Mouse (Mus musculus) retina, embryonic 14.5 days (tissue): ENCODE results near the gene Hes2.

Experiments used
- DNase-seq: peaks from one replicate; pipeline ENCODE4 v3.0.0-alpha.2; 2015; ENCODE audit warnings: low spot score

Hes2 gene

DNA sequence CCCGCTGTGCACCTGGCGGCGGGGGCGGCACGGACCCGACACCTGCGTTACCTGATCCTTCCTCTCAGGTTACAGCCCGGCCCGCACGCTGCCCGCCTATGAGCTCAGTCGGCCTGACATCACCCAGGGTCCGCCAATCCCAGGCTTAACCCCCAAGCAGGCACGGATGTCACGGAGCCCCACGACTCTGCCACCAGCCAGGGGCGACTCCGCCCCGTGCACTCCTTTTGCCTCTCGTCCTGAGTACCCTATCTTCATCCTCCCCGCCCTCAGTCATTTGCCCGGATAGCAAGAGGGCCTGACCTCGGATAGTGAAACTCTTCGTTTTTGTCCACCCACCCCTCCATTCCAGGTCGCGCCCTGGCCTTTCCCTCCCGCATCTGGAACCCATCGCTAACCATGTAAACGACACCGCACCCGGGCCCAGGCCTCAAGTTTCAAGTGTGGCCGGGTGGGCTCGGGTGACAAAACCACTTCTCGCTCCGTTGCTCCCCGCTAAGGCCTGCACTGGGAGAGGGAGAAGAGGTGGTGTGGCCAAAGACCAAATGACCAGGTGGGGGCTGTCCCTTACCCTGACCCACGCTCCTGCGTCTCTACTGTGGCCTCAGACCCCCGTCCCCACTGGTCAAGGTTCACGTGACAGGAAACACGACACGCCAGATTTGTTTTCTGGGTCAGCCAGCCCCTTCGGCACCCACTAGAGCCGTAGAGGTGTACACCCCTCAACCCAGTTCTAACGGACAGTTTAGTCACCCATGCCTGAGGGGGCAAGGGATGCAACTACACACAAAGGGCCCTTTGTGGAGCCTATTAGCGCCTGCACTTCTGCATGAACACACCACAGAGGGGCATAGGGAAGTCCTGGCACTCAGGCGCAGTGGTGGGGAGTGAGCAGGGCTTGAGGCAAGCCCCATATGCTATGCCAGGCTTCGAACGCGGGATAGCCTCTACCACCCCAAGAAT lies 26.6 kb upstream of the Hes2 start:
- DNase-seq, result peak; percentile 82

DNA sequence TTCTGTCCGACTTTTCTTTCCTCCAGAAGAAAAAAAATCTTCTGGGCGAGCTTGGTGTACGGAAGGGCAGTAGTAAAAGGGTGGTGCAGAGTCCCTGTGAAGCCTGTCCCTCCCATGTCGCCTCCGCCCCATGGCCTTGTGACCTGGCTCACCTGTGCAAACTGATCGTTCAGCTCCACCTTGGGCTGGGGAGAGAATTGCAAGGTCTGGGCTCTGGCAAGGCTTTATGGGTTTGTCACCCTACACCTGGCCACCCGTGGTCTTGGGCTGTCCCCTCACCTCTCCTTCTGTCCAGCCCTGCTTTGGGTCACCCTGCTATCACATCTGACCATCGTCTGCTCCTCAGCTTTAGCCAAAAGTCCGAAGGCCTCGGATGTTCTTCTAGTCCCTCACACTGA lies 25.9 kb upstream of the Hes2 start:
- no peak for DNase-seq

DNA sequence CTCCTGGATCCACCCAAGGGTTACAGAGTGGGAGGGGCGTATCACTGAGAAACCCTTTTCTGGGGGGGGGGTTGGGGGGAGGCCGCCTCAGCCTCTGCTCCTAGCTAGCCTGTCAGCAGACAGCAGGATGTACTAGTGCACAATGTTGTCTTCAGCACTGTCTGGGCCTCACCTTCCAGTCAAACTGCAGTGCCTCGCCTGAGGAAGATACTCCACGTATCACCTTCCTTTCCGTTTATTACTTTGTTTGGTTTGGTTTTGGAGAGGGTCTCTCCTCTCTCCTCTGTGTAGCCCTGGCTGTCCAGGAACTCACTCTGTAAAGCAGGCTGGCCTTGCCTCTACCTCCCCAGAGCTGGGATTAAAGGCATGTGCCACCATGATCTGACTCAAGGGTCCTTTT lies 25.5 kb upstream of the Hes2 start:
- DNase-seq, result no peak

DNA sequence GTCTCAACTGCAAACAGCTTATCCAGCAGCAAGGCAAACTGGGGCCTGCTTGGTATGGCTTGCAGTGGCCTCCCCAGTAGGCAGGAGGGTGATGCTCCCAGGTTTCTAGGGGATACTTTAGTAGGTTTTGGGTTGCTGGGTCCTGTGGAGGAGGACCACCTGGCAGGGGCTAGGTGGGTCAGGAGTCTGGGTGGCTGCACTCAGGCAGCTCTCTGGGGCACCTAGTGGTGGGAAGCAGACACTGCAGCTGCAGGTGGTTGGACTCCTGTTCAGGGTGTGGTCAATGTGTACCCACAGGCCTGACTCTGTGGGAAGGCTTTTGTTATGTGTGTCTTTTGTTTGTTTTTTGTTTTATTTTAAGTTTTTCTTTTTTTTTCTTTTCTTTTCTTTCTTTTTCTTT lies 24.2 kb upstream of the Hes2 start:
- DNase-seq, result peak; percentile 75

DNA sequence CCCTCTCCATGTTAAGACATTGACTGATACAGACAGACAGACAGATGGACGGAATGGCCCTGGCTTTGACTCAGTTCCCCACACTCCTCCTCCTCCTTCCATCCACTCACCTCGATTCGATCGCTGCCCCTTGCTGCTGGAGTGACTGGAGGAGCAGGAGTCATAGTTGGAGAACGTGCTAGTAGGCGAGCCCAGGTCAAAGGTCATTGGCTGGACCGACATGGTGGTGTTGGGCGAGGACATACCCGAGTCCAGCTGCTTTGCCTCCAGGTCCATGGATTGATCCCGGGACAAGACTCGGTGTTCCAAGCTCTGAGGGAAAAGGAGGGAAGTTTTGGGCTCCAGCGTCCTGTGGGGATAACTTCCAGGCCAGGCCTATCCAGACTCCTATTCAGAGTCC lies 23.3 kb upstream of the Hes2 start:
- no peak for DNase-seq

DNA sequence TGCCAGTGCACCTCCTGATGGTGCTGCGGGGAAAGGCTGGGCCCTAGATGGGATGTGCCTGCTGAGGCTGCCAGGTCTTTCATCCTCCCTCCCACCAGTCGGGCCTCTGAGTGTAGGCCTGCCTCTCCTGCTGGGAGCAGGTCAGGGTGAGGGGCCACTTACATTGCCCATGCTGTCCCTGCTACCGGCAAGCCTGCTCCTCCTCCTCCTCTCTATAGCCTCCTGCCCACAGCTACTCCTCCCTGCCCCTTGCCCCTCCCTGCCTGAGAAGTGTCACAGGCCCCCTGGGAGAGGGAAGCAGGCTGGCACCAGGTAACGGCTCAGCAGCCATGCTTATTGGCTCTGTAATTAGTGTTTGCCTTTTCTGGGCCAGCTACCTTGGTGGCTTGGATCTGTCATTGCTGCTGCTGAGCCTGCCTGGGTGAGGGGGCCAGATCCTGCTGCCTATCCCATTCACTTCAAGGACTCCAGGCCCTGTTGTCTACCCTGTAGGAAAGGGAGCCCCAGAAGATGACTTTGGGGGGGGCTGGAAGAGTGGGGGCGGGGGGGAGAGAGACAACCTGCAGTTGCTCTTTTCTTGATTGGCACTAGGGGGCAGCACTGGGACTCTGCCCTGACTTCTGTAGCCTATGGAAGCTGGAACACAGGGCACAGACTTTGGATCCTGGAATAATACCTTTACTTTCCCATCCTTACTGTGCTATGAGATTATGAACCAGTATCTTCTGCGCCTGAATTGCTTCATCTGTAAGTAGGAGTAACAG lies 22.4 kb upstream of the Hes2 start:
- DNase-seq, result peak; percentile 77

DNA sequence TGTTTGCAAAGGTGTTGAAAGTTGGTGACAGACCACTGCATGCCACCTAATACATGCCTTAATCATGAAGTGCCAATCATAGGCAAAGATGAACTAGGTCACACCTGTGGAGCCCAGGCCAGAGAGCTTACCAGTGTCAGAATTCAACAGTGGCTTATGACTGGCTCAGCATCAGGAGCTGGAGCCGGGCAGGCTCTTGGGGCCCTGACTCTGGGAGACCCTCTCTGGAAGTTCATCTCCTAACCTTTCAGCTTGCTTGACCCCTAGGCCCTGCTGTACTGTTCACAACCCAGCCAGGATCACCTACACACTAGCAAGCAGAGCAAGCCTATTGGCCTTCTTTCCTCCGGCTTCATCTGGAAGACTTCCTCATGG lies 21.8 kb upstream of the Hes2 start:
- no peak for DNase-seq

DNA sequence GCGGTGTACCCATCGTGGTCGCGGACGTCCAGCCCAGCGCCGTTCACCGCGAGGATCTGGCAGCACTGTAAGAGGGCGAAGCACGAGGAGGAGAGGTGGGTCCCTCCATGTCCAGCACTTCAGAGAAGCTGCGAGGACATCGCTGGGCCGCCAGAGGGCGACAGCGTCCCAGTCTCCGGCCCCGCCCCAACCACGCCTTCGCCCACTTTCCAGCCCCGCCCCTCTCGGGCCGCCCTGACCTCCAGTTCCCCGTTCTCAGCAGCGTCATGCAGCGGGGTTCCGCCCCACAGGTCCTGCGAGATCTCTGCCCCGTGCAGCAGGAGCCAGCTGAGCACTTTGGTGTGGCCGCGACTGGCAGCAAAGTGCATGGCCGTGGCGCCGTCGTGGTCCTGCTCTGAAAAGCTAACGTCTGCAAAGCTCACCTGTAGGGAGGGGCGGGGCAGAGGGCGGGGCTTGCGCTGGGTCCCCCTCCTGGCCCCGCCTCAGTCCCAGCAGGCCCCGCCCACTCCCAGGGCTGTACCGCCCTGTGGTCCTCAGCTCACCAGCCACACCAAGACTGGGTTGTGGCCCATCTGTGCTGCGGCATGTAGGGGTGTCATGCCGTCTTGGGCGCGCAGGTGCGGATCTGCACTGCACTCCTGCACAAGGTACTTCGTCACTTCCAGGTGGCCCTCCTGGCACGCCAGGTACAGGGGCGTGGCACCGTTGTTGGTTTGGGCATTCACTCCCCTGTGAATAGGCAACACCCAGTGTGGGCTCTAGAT lies 20.0 kb upstream of the Hes2 start:
- DNase-seq, result peak; percentile 96

DNA sequence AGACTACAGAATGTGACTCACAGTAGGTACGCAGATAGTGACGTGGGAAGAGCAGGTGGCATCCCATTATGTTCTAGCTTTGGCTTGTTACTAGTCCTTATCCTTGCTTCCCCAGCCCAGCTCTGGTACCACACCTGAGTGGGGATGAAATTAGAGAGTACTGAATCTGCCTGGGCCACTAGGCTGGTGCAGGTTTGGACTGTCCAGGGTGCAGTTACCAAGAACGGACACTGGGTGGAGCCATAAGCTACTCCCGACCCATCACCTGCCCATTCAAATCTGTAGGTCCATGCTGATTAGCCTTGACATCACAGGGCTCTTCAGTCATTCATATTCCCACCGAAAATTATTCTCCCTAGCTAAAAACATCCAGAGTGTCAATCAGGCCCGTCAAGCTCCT lies 18.2 kb upstream of the Hes2 start:
- peak; percentile 81 for DNase-seq

DNA sequence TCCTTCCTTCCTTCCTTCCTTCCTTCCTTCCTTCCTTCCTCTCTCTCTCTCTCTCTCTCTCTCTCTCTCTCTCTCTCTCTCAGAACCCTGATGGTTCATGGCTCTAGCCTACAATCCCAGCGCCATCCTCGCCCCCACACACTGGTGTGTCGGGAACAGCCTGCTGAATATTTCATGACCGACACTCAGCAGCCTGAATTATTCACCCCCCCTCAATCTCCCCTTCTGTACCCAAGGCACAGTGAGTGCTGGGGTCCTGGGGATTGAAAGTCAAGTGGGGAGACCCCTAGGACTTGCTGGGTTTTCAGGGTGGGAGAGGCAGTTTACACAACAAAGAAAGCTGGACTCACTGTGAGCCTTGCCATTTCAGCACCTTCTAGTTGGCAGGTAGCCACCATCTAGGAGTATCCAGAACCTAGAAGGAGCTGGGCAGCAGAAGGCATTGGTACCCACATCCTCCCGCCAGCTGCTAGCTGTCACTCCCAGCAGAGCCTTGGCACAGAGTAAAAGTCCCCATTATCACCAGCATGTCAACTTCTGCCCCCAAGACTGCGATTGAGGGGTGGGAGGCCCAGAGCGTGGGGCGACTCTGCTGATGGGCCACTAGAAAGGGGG lies 17.0 kb upstream of the Hes2 start:
- no peak for DNase-seq

DNA sequence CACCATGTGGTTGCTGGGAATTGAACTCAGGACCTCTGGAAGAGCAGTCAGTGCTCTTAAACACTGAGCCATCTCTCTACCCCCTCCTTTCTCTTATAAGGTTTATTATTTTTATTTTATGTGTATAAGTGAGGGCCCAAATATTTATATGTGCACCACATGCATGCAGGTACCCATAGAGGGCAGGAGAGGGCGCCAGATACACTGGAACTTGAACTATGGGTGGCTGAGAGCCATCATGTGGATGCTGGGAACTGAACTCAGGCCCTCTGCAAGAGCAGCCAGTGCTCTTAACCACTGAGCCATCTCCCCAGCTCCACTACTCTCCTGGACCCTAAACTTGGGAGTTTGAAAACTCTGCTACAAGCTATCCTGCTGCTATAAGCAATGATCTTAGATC lies 15.0 kb upstream of the Hes2 start:
- DNase-seq, result no peak

DNA sequence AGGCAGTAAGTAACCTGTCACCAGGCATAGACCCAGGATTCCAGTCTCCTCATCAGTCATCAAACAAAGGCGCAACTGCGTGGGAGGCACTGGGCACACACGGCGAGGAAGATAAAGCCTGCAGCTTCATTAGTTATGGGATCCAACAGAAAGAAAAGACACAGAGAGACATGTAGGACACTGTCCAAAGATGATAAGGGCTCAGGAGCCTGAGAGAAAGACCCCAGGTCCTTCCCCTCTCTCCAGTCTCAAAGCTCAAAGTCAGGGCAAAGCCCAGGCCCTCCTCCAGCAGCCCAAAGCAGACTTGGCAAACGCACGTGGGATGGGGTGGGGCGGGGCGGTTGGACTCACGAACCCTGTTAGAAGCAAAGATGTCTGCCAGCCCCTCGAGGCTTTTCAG lies 13.2 kb upstream of the Hes2 start:
- DNase-seq, result no peak

DNA sequence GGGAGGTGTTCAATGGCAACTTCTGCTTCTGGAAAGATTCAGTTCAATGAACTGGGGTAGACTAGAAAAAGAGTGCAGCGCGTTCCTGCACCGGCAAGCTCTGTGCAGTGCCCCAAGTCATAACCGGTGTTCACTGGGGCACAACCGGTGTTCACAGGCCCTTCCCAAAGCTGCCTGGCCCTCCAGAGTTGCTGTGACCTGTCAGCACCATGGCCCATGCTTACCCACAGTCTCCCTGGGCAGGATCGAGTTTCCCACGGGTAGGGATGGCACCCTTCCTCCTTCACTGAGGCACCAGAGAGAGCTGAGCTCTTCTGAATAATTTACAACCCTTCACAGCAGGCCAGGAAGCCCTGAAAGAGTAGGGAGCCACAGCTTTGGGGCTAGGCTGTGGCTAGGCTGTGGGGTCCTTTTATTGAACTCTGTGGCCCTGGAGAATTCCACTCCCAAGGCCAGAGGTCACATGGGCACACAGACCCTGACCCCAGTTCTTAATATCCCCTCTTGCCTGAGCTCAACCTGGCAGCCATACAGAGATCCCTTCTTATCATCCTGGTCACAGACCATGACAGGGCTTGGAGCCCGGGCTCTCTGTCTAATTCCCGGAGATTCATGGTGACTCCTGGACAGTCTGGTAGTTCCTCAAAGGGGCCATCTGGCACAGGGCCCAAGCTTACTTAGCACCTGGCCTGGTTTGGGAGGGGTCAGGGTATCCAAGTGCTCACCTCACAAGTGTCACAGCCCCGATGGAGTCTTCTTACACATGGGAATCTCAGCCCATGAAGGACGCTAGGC lies 12.4 kb upstream of the Hes2 start:
- no peak for DNase-seq

DNA sequence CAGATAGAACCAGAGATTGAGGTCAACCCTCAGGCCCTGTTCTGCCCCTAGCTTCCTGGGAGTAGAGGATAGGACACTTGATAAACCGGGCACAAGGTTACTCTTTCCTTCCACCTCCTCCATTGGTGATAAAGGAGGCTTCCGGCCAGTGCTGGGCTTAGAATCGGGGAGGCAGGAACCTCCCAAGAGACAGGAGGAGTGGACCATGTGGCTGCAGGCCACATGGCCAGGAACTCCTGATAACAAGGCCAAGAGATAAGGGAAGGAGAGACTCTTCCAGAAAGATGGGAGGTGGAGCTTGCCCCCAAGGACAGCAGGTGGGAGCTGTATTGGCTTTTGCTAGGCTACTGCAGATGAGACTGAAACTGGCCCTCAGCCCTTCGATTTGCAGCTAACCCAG lies 8.1 kb upstream of the Hes2 start:
- DNase-seq, result no peak

DNA sequence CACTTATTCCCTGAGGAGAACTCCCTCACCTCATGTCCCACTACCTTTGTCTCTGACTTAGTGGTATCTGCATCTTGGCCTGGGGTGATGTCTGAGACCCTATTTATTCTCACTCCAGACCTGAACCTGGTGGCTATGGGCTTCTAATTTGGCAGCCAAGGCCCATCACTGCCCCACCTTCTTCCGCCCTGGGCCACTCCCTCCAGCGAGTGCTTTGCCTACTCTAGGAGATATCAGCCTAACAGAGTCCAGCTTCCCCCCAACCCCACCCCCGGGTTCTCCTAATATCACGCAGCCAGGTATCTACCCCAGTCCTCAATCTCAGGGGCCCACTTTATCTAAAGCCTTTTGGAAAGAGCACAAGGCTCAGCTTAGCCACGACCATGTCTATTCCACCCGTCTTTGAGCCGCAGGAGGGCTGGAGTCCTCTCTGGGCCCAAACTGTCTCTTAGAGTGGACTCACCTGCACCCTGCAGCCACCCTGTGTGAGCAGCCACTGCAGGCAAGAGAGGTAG lies 7.2 kb upstream of the Hes2 start:
- DNase-seq, result no peak

DNA sequence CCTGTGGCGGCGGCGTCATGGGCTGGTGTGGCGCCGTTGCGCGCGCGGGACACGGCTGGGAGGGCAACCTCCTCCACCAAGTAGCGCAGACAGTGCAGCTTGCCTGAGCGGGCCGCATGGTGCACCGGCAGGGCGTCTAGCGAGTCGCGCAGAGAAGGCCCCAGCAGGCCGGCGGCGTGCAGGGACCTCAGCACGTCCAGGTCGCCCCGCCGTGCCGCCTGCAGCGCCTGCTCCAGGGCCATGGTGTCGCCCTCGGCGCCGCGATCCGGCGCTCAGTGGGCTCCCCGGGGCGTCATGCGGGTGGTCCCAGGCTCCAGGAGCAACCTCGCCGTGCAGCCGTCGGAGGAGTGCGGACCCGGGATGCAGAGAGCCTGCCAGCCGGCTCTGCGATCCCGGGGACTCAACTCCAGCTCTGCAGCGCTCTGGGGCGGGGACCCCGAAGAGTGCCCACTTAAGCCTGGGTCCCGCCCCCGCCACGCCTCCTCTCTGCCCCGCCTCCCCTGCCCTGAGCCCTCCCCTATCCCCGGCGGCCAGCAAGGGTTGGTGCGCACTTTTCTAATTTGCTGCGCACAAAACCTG lies 6.6 kb upstream of the Hes2 start, which contains the start of gene Espn:
Gene Espn, minus strand, starts transcription at position 406 of the 579 bp plus-strand sequence.
- DNase-seq, result peak; percentile 74

DNA sequence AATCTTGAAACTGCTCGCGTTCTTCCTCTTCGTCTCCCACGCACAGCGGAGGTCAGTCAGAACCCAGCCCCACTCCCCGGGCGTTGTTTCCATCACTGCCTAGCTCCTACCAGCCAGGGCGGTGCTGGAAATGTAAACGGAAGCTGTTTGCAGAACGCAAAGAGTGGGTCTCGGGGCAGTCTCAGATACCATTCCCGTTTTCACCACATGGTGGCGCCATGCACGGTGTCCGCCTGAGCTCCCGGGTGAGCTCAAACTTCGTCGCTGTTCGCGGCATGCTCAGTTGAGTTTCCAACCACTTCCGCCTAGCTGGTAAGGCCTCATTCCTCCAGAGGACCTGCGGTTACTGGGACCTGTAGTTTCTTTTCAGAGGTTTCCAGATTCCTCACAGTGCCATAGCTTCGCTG lies 4.9 kb upstream of the Hes2 start:
- peak; percentile 93 for DNase-seq

DNA sequence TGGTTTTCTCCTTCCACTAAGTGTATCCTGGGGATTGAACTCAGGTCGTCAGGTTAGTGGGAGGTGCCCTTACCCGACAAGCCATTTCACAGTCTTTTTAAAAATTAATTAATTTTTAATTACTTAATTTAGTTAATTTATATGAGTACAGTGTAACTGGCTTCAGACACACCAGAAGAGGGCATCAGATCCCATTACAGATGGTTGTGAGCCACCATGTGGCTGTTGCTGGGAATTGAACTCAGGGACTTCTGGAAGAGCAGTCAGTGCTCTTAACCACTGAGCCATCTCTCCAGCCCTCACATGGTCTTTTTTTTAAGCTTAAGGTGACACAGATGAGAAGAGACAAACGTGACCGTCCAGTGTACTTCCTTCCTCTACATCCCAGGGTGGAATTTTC lies 3.6 kb upstream of the Hes2 start:
- DNase-seq, result no peak

DNA sequence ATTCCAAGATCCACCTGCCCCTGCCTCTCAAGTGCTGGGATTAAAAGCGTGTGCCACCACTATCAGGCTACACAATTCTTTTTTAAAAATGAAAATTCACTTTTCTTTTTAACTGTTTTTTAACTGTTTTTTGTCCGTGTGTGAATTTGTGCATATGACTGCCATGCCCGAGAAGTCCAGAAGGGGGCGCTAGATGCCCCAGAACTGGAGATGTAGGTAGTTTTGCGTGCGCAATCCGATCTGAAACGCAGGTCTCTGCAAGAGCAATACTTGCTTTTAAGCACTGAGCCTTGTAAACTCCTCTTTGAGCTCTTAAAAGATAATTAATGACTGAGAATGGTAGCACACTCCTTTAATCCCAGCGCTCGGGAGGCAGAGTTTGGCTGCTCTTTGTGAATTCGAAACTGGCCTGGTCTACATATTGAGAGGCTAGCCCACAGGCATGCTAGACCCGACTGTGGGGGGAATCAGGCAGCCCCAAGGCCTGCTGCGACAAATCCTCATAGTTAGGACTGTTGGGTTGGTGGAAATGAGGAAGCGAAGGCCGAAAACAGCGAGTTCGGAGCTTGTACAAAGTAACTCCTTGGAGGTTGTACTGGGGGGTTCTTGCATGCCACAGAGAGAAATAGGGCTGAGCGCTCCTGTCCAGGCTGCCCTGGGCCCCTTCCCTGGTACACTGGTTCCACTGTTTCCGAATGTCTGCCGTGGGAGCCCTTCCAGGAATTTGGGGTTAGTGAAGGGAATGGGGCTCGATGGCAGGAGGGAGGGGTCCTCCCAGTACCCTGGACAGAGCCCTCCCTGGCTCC lies 685 bp upstream of the Hes2 start:
- DNase-seq, result peak; percentile 77

DNA sequence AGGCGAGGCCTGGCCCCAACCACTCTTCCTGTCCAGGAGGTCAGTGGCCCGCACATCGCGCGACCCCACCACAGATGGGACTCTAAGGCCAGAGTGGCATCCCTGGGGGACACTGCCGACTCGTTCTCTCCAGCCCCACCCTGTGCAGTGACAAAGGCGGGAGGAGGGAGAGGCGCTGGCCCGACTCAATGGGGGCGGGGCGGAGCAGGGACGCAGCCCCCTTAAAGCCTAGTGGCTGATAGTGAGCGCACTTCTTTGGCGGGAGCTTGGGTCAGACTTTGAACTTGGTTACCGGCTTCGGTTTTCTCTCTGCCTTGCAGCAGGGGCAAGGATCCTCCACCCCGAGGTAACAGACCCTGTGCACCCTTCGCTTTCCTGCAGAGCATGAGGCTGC lies 615 bp downstream of the Hes2 start:
- peak; percentile 52 for DNase-seq
